Mouse (Mus musculus) kidney, adult 2 months (tissue): ENCODE results near the gene Dkkl1. TPM values are rescaled to one million over a fixed set of nuclear protein-coding genes. Genes with fewer than 3 reads are reported as not detected.

ENCODE experiments used
- DNase-seq: peaks from one replicate; pipeline ENCODE4 v3.0.0; 2021
- H3K27ac ChIP-seq: fragments of 200-500 bp; 2 replicates; pipeline ENCODE4 v1.5.1; 2012; ENCODE audit warnings: low read depth, low read length, control low read depth, inconsistent platforms; ENCODE audit not compliant: insufficient read depth
- H3K27me3 ChIP-seq: fragments of 200-500 bp; replicated peaks from 2 replicates; pipeline ENCODE4 v1.6.1; 2012; ENCODE audit warnings: mild to moderate bottlenecking, moderate library complexity, low read length, inconsistent platforms; ENCODE audit not compliant: control insufficient read depth, insufficient read depth
- H3K36me3 ChIP-seq: fragments of 200-500 bp; 2 replicates; pipeline ENCODE4 v1.6.1; 2012; ENCODE audit warnings: mild to moderate bottlenecking, moderate library complexity, low read length, inconsistent platforms; ENCODE audit not compliant: control insufficient read depth, insufficient read depth
- H3K4me1 ChIP-seq: fragments of 200-500 bp; 2 replicates; pipeline ENCODE4 v1.6.1; 2011; ENCODE audit warnings: low read length; ENCODE audit not compliant: control insufficient read depth, insufficient read depth
- H3K4me3 ChIP-seq: fragments of 200-500 bp; 2 replicates; pipeline ENCODE4 v1.5.1; 2011; ENCODE audit warnings: mild to moderate bottlenecking, low read depth, low read length, control low read depth; ENCODE audit not compliant: insufficient read depth
- CTCF ChIP-seq: fragments of 200-500 bp; conservative IDR thresholded peaks from 2 replicates; pipeline ENCODE4 v1.5.1; 2011; ENCODE audit warnings: low read depth, mild to moderate bottlenecking, control low read depth, low read length, moderate library complexity, mixed read lengths; ENCODE audit not compliant: insufficient read depth, insufficient read length
- POLR2A ChIP-seq: fragments of 200-500 bp; IDR thresholded peaks from one replicate; pipeline ENCODE4 v1.6.1; 2011; ENCODE audit warnings: low read depth, low read length, control low read depth
- WGBS: fragments of 180-500 bp; shearing (Covaris S2); methylation state at CpG from one replicate; pipeline ENCODE4 v1.1.7; 2018; 5-methylcytosine and 5-hydroxymethylcytosine counted together
- polyA plus RNA-seq: library from polyadenylated mRNA; depleted of rRNA; stranded (reverse); fragments of >200 nt; gene quantifications from 2 replicates; pipeline ENCODE4 v1.2.3, GENCODE M21; 2012; rRNA removed

Gene Dkkl1
- polyA plus RNA-seq, 1 experiment = 0.39 TPM

DNA sequence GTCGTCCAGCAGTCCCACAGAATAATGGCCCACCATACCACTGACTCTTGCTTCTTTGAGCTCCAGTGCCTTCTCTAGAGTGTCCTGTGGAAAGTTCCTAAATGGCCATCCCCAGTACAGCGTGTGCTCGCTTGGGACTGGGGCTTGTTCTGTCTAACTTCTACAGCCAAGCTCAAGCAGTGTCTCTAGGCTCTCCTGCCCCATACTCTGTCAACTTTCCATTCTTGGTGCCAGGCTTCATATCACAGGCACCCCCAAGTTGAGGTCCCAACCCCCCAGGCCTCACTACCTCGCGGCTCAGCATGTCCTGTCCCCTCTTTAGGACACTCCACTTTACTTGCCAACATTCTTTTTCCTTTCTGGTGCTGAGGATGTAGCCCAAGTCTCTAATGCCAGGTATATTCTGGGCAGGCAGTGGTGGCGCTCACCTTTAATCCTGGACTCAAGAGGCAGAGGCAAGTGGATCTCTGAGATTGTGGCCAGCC is 51.6 kb downstream of the Dkkl1 start:
- H3K27me3 ChIP-seq = no peaks in the 10 kb centered on the region
- no peak for DNase-seq
- no peak overlapping the region for H3K4me3 ChIP-seq
- no peaks in the 10 kb centered on the region for H3K36me3 ChIP-seq
- no peak overlapping the region for H3K27ac ChIP-seq
- no peaks in the 10 kb centered on the region; the same call in 1 of the 2 replicates for H3K4me1 ChIP-seq
- WGBS = 98% methylated on average over 6 of the region's 6 CpGs
- TF ChIP-seq POLR2A (no peak), CTCF (no peak)

DNA sequence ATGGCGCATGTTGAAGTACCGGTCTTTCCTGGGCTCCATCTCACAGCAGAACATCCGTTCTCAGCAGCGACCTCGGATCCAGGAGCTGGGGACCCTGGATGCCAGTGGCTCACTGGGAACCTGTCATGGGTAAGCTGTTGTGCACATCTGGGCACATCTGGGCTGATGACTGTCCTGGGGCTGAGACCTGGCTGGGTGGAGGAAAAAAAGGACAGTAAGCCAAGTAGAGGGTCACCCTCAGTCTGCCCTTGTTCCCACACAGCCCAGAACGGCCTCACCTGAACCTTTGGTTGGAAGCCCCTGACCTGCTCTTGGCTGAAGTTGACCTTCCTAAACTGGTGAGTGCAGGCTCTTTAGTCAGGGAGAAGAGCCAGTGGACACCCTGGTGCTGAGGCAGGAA is 53.0 kb downstream of the Dkkl1 start:
- 88% methylated on average over 6 of the region's 6 CpGs for WGBS
- H3K27ac ChIP-seq = no peak overlapping the region
- H3K4me1 ChIP-seq = no peaks in the 10 kb centered on the region; the same call in 1 of the 2 replicates
- H3K36me3 ChIP-seq = no peaks in the 10 kb centered on the region
- H3K4me3 ChIP-seq = no peak overlapping the region
- no peaks in the 10 kb centered on the region for H3K27me3 ChIP-seq
- no peak for DNase-seq
- TF ChIP-seq CTCF = no peak
- TF ChIP-seq POLR2A = no peak

Other genes with a start within 250 kb of the Dkkl1 start
- gene Cpt1c, start 237.3 kb downstream of the Dkkl1 start, polyA plus RNA-seq = 5.6 and 8.5 TPM in 2 replicates
- 89.9 and 95.4 TPM in 2 replicates for gene Prmt1, start 225.6 kb downstream of the Dkkl1 start, polyA plus RNA-seq
- gene Irf3, start 214.5 kb downstream of the Dkkl1 start, polyA plus RNA-seq = 105 and 107 TPM in 2 replicates
- gene Bcl2l12, start 213.4 kb downstream of the Dkkl1 start, polyA plus RNA-seq = 20.0 and 21.4 TPM in 2 replicates
- 38.8 and 41.1 TPM in 2 replicates for gene Scaf1, start 195.8 kb downstream of the Dkkl1 start, polyA plus RNA-seq
- 82.3 and 84.1 TPM in 2 replicates for gene Rras, start 194.2 kb downstream of the Dkkl1 start, polyA plus RNA-seq
- gene Prr12, start 159.3 kb downstream of the Dkkl1 start, polyA plus RNA-seq = 7.1 and 9.1 TPM in 2 replicates
- 60.4 and 67.6 TPM in 2 replicates for gene Nosip, start 149.7 kb downstream of the Dkkl1 start, polyA plus RNA-seq
- 80.9 and 95.4 TPM in 2 replicates for gene Prrg2, start 149.5 kb downstream of the Dkkl1 start, polyA plus RNA-seq
- 67.0 and 68.7 TPM in 2 replicates for gene Rcn3, start 119.9 kb downstream of the Dkkl1 start, polyA plus RNA-seq
- 240 and 244 TPM in 2 replicates for gene Fcgrt, start 108.3 kb downstream of the Dkkl1 start, polyA plus RNA-seq
- 176 and 310 TPM in 2 replicates for gene Rps11, start 87.7 kb downstream of the Dkkl1 start, polyA plus RNA-seq
- gene Rpl13a, start 83.4 kb downstream of the Dkkl1 start, polyA plus RNA-seq = 1,329 and 1,360 TPM in 2 replicates
- gene Gm45713, start 75.9 kb downstream of the Dkkl1 start, polyA plus RNA-seq = 5.6 TPM in 2 replicates
- gene Flt3l, start 75.7 kb downstream of the Dkkl1 start, polyA plus RNA-seq = 36.8 and 37.7 TPM in 2 replicates
- 80.3 and 84.9 TPM in 2 replicates for gene Pih1d1, start 57.8 kb downstream of the Dkkl1 start, polyA plus RNA-seq
- 106 and 119 TPM in 2 replicates for gene Aldh16a1, start 57.6 kb downstream of the Dkkl1 start, polyA plus RNA-seq
- not detected in 2 replicates for gene Slc17a7, start 48.2 kb downstream of the Dkkl1 start, polyA plus RNA-seq
- not detected in 2 replicates for gene Gfy, start 32.6 kb downstream of the Dkkl1 start, polyA plus RNA-seq
- gene Pth2, start 31.2 kb downstream of the Dkkl1 start, polyA plus RNA-seq = not detected in 2 replicates
- 0.04 and 0.05 TPM in 2 replicates for gene Ccdc155, start 7.3 kb downstream of the Dkkl1 start, polyA plus RNA-seq
- 10.0 and 13.2 TPM in 2 replicates for gene Tead2, start 3.6 kb upstream of the Dkkl1 start, polyA plus RNA-seq
- 7.9 and 30.1 TPM in 2 replicates for gene Cd37, start 27.0 kb upstream of the Dkkl1 start, polyA plus RNA-seq
- 0.05 TPM in 1 of 2 replicates, not detected in the other for gene Slc6a16, start 28.9 kb upstream of the Dkkl1 start, polyA plus RNA-seq
- 0.14 and 0.19 TPM in 2 replicates for gene Slc6a21, start 65.4 kb upstream of the Dkkl1 start, polyA plus RNA-seq
- gene Trpm4, start 121.6 kb upstream of the Dkkl1 start, polyA plus RNA-seq = 17.9 and 18.2 TPM in 2 replicates
- gene Hrc, start 123.1 kb upstream of the Dkkl1 start, polyA plus RNA-seq = 0.14 and 3.2 TPM in 2 replicates
- gene Ppfia3, start 154.9 kb upstream of the Dkkl1 start, polyA plus RNA-seq = 0.50 and 0.64 TPM in 2 replicates
- gene Lin7b, start 158.4 kb upstream of the Dkkl1 start, polyA plus RNA-seq = 2.7 and 3.9 TPM in 2 replicates
- 137 and 138 TPM in 2 replicates for gene Snrnp70, start 183.6 kb upstream of the Dkkl1 start, polyA plus RNA-seq
- gene Kcna7, start 193.5 kb upstream of the Dkkl1 start, polyA plus RNA-seq = 0.07 and 0.91 TPM in 2 replicates
- 0.44 and 0.58 TPM in 2 replicates for gene Ntf5, start 201.5 kb upstream of the Dkkl1 start, polyA plus RNA-seq
- gene Lhb, start 208.7 kb upstream of the Dkkl1 start, polyA plus RNA-seq = not detected in 2 replicates
- gene Gys1, start 222.7 kb upstream of the Dkkl1 start, polyA plus RNA-seq = 57.4 and 61.2 TPM in 2 replicates
- 36.3 and 42.7 TPM in 2 replicates for gene Ruvbl2, start 225.9 kb upstream of the Dkkl1 start, polyA plus RNA-seq
- gene Ftl1, start 247.7 kb upstream of the Dkkl1 start, polyA plus RNA-seq = 6,932 and 8,155 TPM in 2 replicates